Mouse (Mus musculus) E14TG2a.4 (cell line): Measurements from ENCODE around the gene Dnttip1.

Experiments
- H3K27me3 ChIP-seq: 2 replicates; pipeline ENCODE4 v1.6.1; 2014; ENCODE audit warnings: low read length, control low read depth; ENCODE audit not compliant: insufficient read depth
- H3K36me3 ChIP-seq: 2 replicates; pipeline ENCODE4 v1.6.1; 2014; ENCODE audit warnings: low read length, control low read depth; ENCODE audit not compliant: insufficient read depth
- H3K4me1 ChIP-seq: replicated peaks from 2 replicates; pipeline ENCODE4 v1.6.1; 2014; ENCODE audit warnings: low read depth, low read length, control low read depth
- H3K4me3 ChIP-seq: replicated peaks from 2 replicates; pipeline ENCODE4 v1.5.1; 2014; ENCODE audit warnings: mild to moderate bottlenecking, low read length
- H3K9me3 ChIP-seq: 2 replicates; pipeline ENCODE4 v1.6.1; 2014; ENCODE audit warnings: low read length, control low read depth
- CTCF ChIP-seq: conservative IDR thresholded peaks from 2 replicates; pipeline ENCODE4 v1.5.1; 2014; ENCODE audit warnings: low read length
- NANOG ChIP-seq: IDR thresholded peaks from 2 replicates; pipeline ENCODE4 v1.6.1; 2014; ENCODE audit warnings: borderline replicate concordance, low read length, mixed read lengths
- POU5F1 ChIP-seq: IDR thresholded peaks from 2 replicates; pipeline ENCODE4 v1.6.1; 2014; ENCODE audit warnings: low read length, borderline replicate concordance

Gene Dnttip1

DNA sequence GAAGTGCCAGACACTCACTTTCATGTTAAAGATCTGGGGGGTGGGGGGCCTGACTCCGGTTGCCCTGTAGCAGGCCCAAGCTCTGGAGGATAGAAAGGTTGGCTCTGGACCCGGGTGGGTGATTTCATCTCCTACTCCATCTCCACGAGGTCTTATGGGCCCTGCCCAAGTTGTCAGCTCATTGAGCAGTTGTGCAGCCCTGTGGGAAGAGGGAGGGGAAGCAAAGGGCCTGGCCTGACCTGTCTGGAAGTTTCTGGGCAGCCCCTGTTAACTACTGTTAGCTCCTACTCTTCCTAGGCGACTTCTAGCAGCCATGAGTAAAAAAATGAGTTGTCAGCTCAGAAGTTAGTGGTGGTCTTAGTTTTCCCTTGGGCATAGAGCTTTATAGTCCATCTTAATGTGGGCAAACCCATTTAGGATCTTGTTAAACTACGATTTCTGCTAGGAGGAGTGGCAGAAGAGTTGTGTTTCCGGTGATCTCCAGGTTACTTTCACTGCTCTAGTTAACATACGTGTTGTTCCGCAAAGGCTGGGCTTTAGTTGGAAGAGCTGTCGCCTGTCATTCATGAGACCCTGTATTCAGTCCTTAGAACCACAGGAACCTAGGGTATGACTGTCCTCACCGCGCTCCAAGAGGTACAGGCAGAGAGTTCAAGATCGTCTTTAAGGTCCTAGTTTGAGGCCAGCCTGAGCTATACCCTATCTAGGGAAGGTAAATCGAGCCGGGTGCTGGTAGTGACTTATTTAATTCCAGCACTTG is 27.6 kb downstream of the Dnttip1 start:
- H3K4me1 ChIP-seq = peaks cover 58% of the 10 kb centered on the region
- no peak overlapping the region for H3K4me3 ChIP-seq
- H3K27me3 ChIP-seq = peaks cover 30% of the 10 kb centered on the region
- H3K9me3 ChIP-seq = no peaks in the 10 kb centered on the region
- H3K36me3 ChIP-seq = peaks cover 44% of the 10 kb centered on the region
- TF ChIP-seq NANOG (no peak), POU5F1 (no peak), CTCF (no peak)

- peaks cover 43% of the 10 kb centered on the region for H3K36me3 ChIP-seq
- H3K4me1 ChIP-seq = peaks cover 57% of the 10 kb centered on the region
- H3K27me3 ChIP-seq = peaks cover 36% of the 10 kb centered on the region
- H3K4me3 ChIP-seq = no peak overlapping the region
- no peak for TF ChIP-seq NANOG
- TF ChIP-seq CTCF = no peak
- no peak for TF ChIP-seq POU5F1
- H3K9me3 ChIP-seq = no peaks in the 10 kb centered on the region
Measured at GRCm38 (mm10) chr2:164773989-164774364, 28.2 kb downstream of the Dnttip1 start.

- Histone ChIP-seq H3K4me1 (peaks cover 55% of the 10 kb centered on the region), H3K4me3 (peak overlapping the region; percentile 64; the same call in 1 of the 2 replicates), H3K36me3 (peaks cover 32% of the 10 kb centered on the region), H3K27me3 (peaks cover 43% of the 10 kb centered on the region), H3K9me3 (no peaks in the 10 kb centered on the region)
- TF ChIP-seq NANOG = no peak
- TF ChIP-seq CTCF = no peak
- no peak for TF ChIP-seq POU5F1
Measured at GRCm38 (mm10) chr2:164776130-164776529, 30.3 kb downstream of the Dnttip1 start.

DNA sequence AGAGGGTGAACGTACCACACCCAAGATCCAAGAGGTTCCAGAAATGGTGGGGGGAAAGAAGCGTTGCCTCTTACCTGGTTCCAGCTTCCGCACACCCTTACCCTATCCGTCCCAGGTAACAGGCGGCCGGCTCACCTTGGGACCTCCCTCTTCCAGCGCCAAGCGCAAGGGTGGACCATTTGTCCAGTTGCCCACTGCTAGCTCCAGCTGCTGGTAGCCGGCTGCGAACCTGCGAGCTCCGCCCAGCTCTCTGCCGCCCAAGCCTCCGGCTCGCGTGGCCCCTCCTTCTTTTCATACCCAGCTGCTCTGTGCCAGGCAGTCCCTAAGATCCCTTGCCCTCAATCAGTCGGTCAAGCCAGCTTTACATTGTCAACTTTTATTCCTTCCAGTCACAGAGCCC is 31.0 kb downstream of the Dnttip1 start:
- peaks cover 25% of the 10 kb centered on the region for H3K36me3 ChIP-seq
- H3K4me3 ChIP-seq = peak overlapping the region; percentile 64
- H3K9me3 ChIP-seq = no peaks in the 10 kb centered on the region
- peaks cover 48% of the 10 kb centered on the region for H3K4me1 ChIP-seq
- H3K27me3 ChIP-seq = peaks cover 43% of the 10 kb centered on the region
- TF ChIP-seq NANOG (no peak), POU5F1 (no peak), CTCF (no peak)

- Histone ChIP-seq H3K4me3 (peak overlapping the region; percentile 64), H3K4me1 (peaks cover 42% of the 10 kb centered on the region), H3K9me3 (no peaks in the 10 kb centered on the region), H3K27me3 (peaks cover 43% of the 10 kb centered on the region), H3K36me3 (peaks cover 19% of the 10 kb centered on the region)
- TF ChIP-seq POU5F1 (no peak), CTCF (no peak), NANOG (no peak)
Measured at GRCm38 (mm10) chr2:164777246-164778014, 31.6 kb downstream of the Dnttip1 start.

DNA sequence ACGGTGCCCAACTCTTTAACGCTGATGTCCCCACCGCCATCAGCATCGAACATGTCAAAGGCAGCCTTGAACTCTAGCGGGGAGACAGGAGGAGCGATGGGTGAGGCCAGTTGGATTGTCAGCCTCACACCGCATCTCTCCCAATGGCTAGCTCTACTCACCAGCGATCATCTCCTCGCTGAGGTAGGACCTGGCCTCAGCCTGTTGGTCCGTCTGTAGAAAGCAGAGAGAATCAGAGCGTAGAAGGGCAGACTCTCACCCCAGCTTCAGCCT is 32.2 kb downstream of the Dnttip1 start:
- peaks cover 37% of the 10 kb centered on the region for H3K4me1 ChIP-seq
- no peaks in the 10 kb centered on the region for H3K9me3 ChIP-seq
- 0 out of 2 replicates have a peak overlapping the region, but pooled peaks have one; percentile 64 for H3K4me3 ChIP-seq
- peaks cover 14% of the 10 kb centered on the region for H3K36me3 ChIP-seq
- H3K27me3 ChIP-seq = peaks cover 46% of the 10 kb centered on the region
- no peak for TF ChIP-seq NANOG
- no peak for TF ChIP-seq CTCF
- no peak for TF ChIP-seq POU5F1

DNA sequence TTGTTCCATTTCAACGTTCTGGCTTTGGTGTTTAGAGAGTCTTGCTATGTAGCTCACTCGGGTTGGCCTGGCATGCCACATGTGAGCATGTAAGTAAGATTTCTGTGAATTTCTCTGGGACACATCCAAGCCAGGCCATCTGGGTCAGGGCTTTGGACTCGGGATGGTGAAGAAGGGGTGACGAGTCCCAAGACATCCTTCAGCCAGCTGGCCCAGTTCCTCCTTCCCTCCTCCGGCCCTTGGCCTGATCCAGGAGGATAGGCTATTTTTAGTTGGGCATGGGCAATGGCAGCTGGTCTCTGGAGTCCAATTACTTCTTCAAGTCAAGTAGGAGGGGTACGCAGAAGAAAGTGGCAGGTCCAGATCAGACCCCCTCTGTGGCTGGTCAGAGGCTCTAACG is 33.0 kb downstream of the Dnttip1 start:
- Histone ChIP-seq H3K27me3 (peaks cover 46% of the 10 kb centered on the region), H3K4me3 (no peak overlapping the region), H3K4me1 (peaks cover 28% of the 10 kb centered on the region), H3K36me3 (peaks cover 5% of the 10 kb centered on the region; the same call in 1 of the 2 replicates), H3K9me3 (no peaks in the 10 kb centered on the region)
- TF ChIP-seq POU5F1 (no peak), NANOG (no peak), CTCF (no peak)

DNA sequence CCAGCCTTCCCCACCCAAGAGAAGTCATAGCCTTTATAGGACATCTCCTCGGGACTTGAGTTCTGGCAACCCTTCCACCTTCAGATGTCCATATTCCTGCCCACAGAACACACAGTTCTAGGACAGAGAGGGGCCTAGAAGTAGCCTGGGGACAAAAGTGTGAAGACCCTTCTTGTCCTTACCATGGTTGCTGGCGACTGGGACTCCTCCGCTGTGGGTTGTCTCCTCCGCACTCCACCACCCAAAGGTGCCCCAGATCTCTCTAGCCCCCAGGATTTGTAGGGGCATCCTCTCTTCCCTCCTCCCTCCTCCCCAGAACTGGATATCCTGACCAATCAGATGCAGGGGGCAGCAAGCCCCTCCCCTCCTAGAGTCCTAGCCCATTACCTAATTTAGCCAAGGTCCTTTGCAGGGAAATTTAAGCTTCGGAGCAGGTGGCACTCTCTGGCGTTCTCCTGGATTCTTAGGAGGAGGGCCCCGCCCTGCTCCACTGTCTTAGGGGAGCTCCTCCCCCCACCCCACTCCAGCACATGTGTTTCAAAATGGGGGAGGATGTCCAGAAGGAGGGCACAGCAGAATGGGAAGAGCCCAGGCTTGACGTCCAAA is 33.8 kb downstream of the Dnttip1 start, which contains the start of gene Tnnc2:
TSS of gene Tnnc2 (minus strand) at position 487 of the 606 bp plus-strand sequence.
- peaks cover 46% of the 10 kb centered on the region for H3K27me3 ChIP-seq
- TF ChIP-seq POU5F1 (no peak), CTCF (no peak), NANOG (no peak)
- H3K36me3 ChIP-seq = no peaks in the 10 kb centered on the region
- H3K9me3 ChIP-seq = no peaks in the 10 kb centered on the region
- no peak within 1 kb of the TSS for H3K4me3 ChIP-seq
- H3K4me1 ChIP-seq = peaks cover 26% of the 10 kb centered on the region
